Mouse (Mus musculus) liver, embryonic 18 days (tissue): Measurements from ENCODE around the gene Gm16368. TPM values are rescaled to one million over a fixed set of nuclear protein-coding genes. Genes with fewer than 3 reads are reported as not detected.

Source experiments
- polyA plus RNA-seq: library from polyadenylated mRNA; depleted of rRNA; stranded (reverse); fragments of >200 nt; gene quantifications from 2 replicates; pipeline ENCODE4 v1.2.3, GENCODE M21; 2012; rRNA removed

Gm16368 gene
- not detected in 2 replicates for polyA plus RNA-seq

DNA sequence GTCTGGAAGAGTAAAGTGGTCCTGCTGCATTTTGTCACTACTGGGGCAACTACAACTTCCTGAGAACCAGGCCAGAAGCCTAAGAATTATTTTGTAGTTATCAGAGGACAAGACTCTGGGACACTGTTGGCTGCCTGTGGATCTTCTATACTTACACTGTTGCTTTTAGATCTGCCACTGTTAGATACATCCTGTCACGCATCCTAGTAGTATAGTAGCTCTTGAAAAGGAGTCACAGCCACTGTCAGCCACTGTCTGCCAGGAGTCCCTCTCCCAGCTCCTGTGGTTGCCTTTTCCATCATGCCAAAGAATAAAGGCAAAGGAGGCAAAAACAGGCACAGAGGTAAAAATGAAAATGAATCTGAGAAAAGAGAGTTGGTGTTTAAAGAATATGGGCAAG is at the start of gene Gm16368:
TSS of gene Gm16368 (plus strand) at position 301 of the 400 bp plus-strand sequence.

Other genes starting within 250 kb of the Gm16368 start
- gene Gm2001, start 241.4 kb upstream of the Gm16368 start, polyA plus RNA-seq: not detected in 2 replicates
- not detected in 2 replicates for gene Gm2016, start 209.6 kb upstream of the Gm16368 start, polyA plus RNA-seq
- not detected in 2 replicates for gene Gm2022, start 188.3 kb upstream of the Gm16368 start, polyA plus RNA-seq
- gene Gm2035, start 163.8 kb upstream of the Gm16368 start, polyA plus RNA-seq: not detected in 2 replicates
- not detected in 2 replicates for gene Gm2042, start 129.6 kb upstream of the Gm16368 start, polyA plus RNA-seq
- gene Gm2075, start 71.8 kb upstream of the Gm16368 start, polyA plus RNA-seq: not detected in 2 replicates
- not detected in 2 replicates for gene Gm6803, start 64.9 kb upstream of the Gm16368 start, polyA plus RNA-seq
- not detected in 2 replicates for gene Gm2056, start 56.7 kb upstream of the Gm16368 start, polyA plus RNA-seq
- not detected in 2 replicates for gene Gm10436, start 98.4 kb downstream of the Gm16368 start, polyA plus RNA-seq
- gene Gm8332, start 166.4 kb downstream of the Gm16368 start, polyA plus RNA-seq: not detected in 2 replicates
- gene Gm5662, start 190.8 kb downstream of the Gm16368 start, polyA plus RNA-seq: not detected in 2 replicates
- gene Gm5039, start 240.3 kb downstream of the Gm16368 start, polyA plus RNA-seq: not detected in 2 replicates